Mouse (Mus musculus) E14TG2a.4 (cell line): ENCODE results near the gene Gpr84.

ENCODE experiments used
- H3K27me3 ChIP-seq: 2 replicates; pipeline ENCODE4 v1.6.1; 2014; ENCODE audit warnings: low read length, control low read depth; ENCODE audit not compliant: insufficient read depth
- H3K36me3 ChIP-seq: 2 replicates; pipeline ENCODE4 v1.6.1; 2014; ENCODE audit warnings: low read length, control low read depth; ENCODE audit not compliant: insufficient read depth
- H3K4me1 ChIP-seq: replicated peaks from 2 replicates; pipeline ENCODE4 v1.6.1; 2014; ENCODE audit warnings: low read depth, low read length, control low read depth
- H3K4me3 ChIP-seq: replicated peaks from 2 replicates; pipeline ENCODE4 v1.5.1; 2014; ENCODE audit warnings: mild to moderate bottlenecking, low read length
- H3K9me3 ChIP-seq: 2 replicates; pipeline ENCODE4 v1.6.1; 2014; ENCODE audit warnings: low read length, control low read depth
- CTCF ChIP-seq: conservative IDR thresholded peaks from 2 replicates; pipeline ENCODE4 v1.5.1; 2014; ENCODE audit warnings: low read length
- NANOG ChIP-seq: IDR thresholded peaks from 2 replicates; pipeline ENCODE4 v1.6.1; 2014; ENCODE audit warnings: borderline replicate concordance, low read length, mixed read lengths
- POU5F1 ChIP-seq: IDR thresholded peaks from 2 replicates; pipeline ENCODE4 v1.6.1; 2014; ENCODE audit warnings: low read length, borderline replicate concordance

Gene Gpr84

GRCm38 (mm10) chr15:103305792-103306645 is 4.4 kb downstream of the Gpr84 start:
- H3K4me3 ChIP-seq: peak overlapping the region; percentile 79
- no peaks in the 10 kb centered on the region for H3K9me3 ChIP-seq
- peaks cover 76% of the 10 kb centered on the region for H3K27me3 ChIP-seq
- H3K36me3 ChIP-seq: peaks cover 2% of the 10 kb centered on the region; the same call in 1 of the 2 replicates
- TF ChIP-seq POU5F1: no peak
- no peak for TF ChIP-seq CTCF
- TF ChIP-seq NANOG: no peak
- H3K4me1 ChIP-seq: peaks cover 74% of the 10 kb centered on the region

- Histone ChIP-seq H3K27me3 (peaks cover 74% of the 10 kb centered on the region), H3K9me3 (no peaks in the 10 kb centered on the region), H3K36me3 (peaks cover 3% of the 10 kb centered on the region; the same call in 1 of the 2 replicates), H3K4me3 (peak overlapping the region; percentile 79), H3K4me1 (peaks cover 82% of the 10 kb centered on the region)
- TF ChIP-seq CTCF: no peak
- TF ChIP-seq POU5F1: no peak
- peak; percentile 84 for TF ChIP-seq NANOG
Observed at GRCm38 (mm10) chr15:103305070-103305678, 5.2 kb downstream of the Gpr84 start.

DNA sequence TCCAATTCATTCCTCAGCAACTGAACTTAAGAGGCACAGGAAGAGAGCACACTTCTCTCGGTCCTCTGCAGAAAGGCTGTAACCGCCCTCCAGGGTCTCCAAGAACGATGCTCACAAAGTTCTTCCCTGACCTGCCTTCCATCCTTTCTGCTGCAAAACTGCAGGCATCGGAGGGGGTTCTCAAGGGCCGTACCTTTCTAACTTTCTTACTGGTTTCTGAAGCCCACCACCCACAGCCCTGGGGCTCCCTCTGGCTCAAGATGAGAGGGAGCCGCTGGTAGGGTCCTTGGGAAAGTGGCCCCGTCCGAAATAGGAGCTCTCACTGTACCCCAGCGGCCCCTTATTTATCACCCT is 5.8 kb downstream of the Gpr84 start:
- TF ChIP-seq CTCF (no peak), POU5F1 (no peak), NANOG (no peak)
- Histone ChIP-seq H3K9me3 (no peaks in the 10 kb centered on the region), H3K4me3 (peak overlapping the region; percentile 79), H3K4me1 (peaks cover 88% of the 10 kb centered on the region), H3K36me3 (peaks cover 5% of the 10 kb centered on the region; the same call in 1 of the 2 replicates), H3K27me3 (peaks cover 68% of the 10 kb centered on the region)

DNA sequence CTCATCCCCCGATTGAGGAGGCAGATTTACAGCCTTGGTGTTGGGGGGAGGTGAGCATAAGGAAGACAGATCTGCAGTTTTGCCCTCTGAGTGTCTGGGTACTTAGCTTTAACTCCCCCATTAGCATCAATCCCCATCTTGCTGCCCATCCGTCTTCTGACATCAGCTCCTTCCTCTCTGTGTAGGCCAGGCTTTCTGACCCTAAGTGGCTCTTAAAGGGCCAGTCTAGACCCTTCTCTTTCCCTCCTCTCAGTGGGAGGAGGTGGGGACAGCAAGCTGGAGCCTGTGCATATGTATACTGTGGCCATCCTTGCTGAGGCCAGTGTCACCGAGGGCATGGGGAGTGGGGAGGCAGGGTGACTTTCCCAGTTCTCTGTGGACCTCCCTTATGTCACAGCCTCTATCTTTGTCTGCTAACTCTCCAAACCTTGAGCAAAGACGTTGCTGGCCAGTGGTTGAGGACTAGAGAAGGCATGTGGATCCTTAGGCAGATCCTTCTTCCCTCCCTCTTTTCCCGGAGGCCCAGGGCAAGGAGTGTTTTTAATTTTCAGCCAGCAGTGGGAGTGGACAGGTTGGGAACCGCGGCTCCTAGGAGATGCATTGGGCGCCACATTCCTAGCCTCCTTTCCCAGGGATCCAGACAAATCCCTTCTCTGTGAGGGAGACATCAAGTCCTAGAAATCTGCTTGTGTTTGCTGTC is 6.3 kb downstream of the Gpr84 start:
- Histone ChIP-seq H3K4me3 (peak overlapping the region; percentile 79), H3K27me3 (peaks cover 63% of the 10 kb centered on the region), H3K9me3 (no peaks in the 10 kb centered on the region)

GRCm38 (mm10) chr15:103302341-103303021 is 7.9 kb downstream of the Gpr84 start:
- Histone ChIP-seq H3K4me1 (peaks cover 89% of the 10 kb centered on the region), H3K36me3 (peaks cover 26% of the 10 kb centered on the region), H3K27me3 (peaks cover 47% of the 10 kb centered on the region), H3K4me3 (no peak overlapping the region), H3K9me3 (no peaks in the 10 kb centered on the region)
- TF ChIP-seq NANOG (no peak), CTCF (no peak), POU5F1 (no peak)

More for the DNA sequence above, 6.3 kb downstream of the Gpr84 start:
- peaks cover 89% of the 10 kb centered on the region for H3K4me1 ChIP-seq
- TF ChIP-seq CTCF (no peak), NANOG (no peak), POU5F1 (no peak)
- peaks cover 10% of the 10 kb centered on the region for H3K36me3 ChIP-seq

DNA sequence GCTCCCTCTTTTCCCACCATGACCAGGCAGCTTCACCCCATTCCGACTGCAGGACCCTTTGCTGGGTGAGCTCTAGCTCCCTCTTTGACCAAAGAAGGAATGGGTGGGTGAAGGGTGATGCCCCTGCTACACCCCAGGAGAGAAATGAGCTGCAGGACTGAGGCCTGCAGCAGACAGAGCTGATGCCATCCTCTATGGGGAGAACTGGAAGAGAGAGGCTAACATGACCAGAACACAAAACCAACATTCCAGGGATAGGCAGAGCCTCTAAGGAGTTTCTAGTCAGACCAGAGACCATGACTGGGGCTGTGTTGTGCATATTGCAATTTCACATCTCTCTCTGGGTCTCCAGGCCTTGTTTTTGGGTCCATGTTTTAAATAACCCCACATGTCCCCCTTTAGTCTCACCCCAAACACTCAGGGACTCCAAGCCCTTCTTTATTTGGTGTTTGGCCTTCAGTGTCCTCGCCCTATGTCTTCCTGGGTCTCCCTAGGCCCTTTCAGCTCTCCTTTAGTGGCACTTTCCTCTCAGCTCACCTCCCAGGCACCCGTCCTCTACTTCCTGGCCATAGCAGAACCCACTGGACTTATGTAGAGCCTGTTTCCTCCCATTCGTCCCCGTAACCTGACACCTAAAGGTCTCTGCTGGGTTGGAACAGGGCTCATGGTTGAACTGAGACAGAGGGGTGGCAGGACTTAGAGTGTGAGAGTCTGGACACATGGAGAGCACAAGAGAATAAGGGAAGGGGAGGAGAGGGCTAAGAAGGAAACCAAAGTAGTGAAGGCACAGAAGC is 8.7 kb downstream of the Gpr84 start:
- TF ChIP-seq CTCF (no peak), NANOG (no peak), POU5F1 (no peak)
- Histone ChIP-seq H3K4me3 (no peak overlapping the region), H3K9me3 (no peaks in the 10 kb centered on the region), H3K36me3 (peaks cover 33% of the 10 kb centered on the region), H3K27me3 (peaks cover 47% of the 10 kb centered on the region), H3K4me1 (peaks cover 89% of the 10 kb centered on the region)

DNA sequence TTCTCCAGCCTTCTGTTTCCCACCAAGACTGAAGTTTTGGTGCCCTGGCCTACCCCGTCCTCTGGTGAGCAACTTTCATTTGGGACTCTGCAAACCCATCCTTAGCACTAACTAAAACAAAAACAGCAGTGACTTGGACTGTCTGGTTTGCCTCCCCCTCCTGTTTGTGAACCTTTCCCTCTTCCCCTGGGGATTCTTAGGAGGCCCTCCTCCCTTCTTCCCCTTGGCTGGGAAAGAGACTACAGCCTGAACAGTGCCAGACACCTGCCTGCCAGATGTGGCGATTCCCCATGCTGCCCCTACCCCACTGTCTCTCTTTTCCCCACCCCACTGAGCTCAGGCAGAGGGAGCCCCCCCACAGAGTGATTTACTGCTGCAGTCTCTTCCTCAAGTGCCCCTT is 9.4 kb downstream of the Gpr84 start:
- Histone ChIP-seq H3K36me3 (peaks cover 40% of the 10 kb centered on the region), H3K27me3 (peaks cover 43% of the 10 kb centered on the region), H3K4me3 (no peak overlapping the region), H3K9me3 (no peaks in the 10 kb centered on the region), H3K4me1 (peaks cover 92% of the 10 kb centered on the region)
- TF ChIP-seq NANOG (no peak), POU5F1 (no peak), CTCF (no peak)
